Mouse (Mus musculus) heart, adult 2 months (tissue): ENCODE results near the gene Svop. TPM values are rescaled to one million over a fixed set of nuclear protein-coding genes. Genes with fewer than 3 reads are reported as not detected.
A peak's percentile ranks its signal among the peaks of the same experiment; 100 is the strongest.

ENCODE experiments used
- DNase-seq, 2 experiments: peaks; one replicate each; pipeline ENCODE4 v3.0.0; 2021
- H3K27ac ChIP-seq: fragments of 200-600 bp; 2 replicates; pipeline ENCODE4 v1.8.1; 2022
- H3K27me3 ChIP-seq: fragments of 200-500 bp; 2 replicates; pipeline ENCODE4 v1.6.1; 2012; ENCODE audit warnings: mild to moderate bottlenecking, low read length, inconsistent platforms, mixed read lengths; ENCODE audit not compliant: control insufficient read depth, insufficient read depth
- H3K36me3 ChIP-seq: fragments of 200-500 bp; 2 replicates; pipeline ENCODE4 v1.6.1; 2012; ENCODE audit warnings: low read length, inconsistent platforms; ENCODE audit not compliant: control insufficient read depth, insufficient read depth
- H3K4me1 ChIP-seq: fragments of 200-500 bp; 2 replicates; pipeline ENCODE4 v1.6.1; 2011; ENCODE audit warnings: low read length; ENCODE audit not compliant: control insufficient read depth, insufficient read depth
- H3K4me3 ChIP-seq: fragments of 200-600 bp; 2 replicates; pipeline ENCODE4 v1.8.1; 2022
- H3K79me2 ChIP-seq: fragments of 200-500 bp; replicated peaks from 2 replicates; pipeline ENCODE4 v1.6.1; 2012; ENCODE audit warnings: mild to moderate bottlenecking, inconsistent platforms, low read length, moderate library complexity, mixed read lengths; ENCODE audit not compliant: control insufficient read depth, insufficient read depth
- H3K9ac ChIP-seq: fragments of 200-500 bp; 2 replicates; pipeline ENCODE4 v1.6.1; 2012; ENCODE audit warnings: low read depth, mild to moderate bottlenecking, control low read depth, inconsistent platforms, low read length, mixed read lengths
- CTCF ChIP-seq: fragments of 200-600 bp; IDR thresholded peaks from 2 replicates; pipeline ENCODE4 v1.8.1; 2022; ENCODE audit warnings: antibody characterized with exemption, mild to moderate bottlenecking, moderate library complexity
- EP300 ChIP-seq: fragments of 200-500 bp; IDR thresholded peaks from 2 replicates; pipeline ENCODE4 v1.6.1; 2011; ENCODE audit warnings: low read depth, low read length, control low read depth; ENCODE audit not compliant: insufficient read depth
- POLR2A ChIP-seq: fragments of 200-500 bp; IDR thresholded peaks from 2 replicates; pipeline ENCODE4 v1.6.1; 2011; ENCODE audit warnings: mild to moderate bottlenecking, low read depth, low read length, control low read depth; ENCODE audit not compliant: insufficient read depth
- whole genome bisulfite sequencing: fragments of 180-500 bp; shearing (Covaris S2); methylation state at CpG from one replicate; pipeline ENCODE4 v1.1.7; 2018; 5-methylcytosine and 5-hydroxymethylcytosine counted together
- intact Hi-C: fragments of 180-260 bp; cut with DNase I; formaldehyde crosslinking; loops from one replicate; pipeline ENCODE4 v1.15.1; 2025
- polyA plus RNA-seq: library from polyadenylated mRNA; depleted of rRNA; stranded (reverse); fragments of >200 nt; gene quantifications from 2 replicates; pipeline ENCODE4 v1.2.3, GENCODE M21; 2012; rRNA removed
- total RNA-seq, 2 experiments: library from RNA; stranded (reverse); gene quantifications; 2 replicates each; pipeline ENCODE4 v1.2.3; 2021

Svop gene
- total and polyA plus RNA-seq, 3 experiments: 0.08 TPM; not detected in 2

DNA sequence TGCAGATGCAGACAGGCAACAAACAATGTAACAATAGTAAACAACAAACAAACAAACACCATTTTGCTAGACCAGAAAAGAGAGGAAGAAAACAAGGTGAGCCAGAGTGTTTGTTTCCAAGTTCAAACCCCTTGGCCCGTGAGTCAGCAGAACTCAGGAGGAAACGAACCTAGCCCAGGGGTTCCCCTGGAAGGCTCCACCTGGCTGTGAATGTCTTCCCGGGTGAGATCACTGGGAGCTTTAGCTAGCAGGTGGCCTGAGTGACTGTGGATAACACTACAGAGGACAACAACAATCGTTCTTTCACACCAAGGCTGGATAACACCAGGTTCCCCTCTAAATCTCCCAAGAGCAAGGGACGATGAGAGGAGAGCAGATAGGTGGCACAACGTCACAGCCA lies 110.2 kb downstream of the Svop start:
- peaks cover 9% of the 10 kb centered on the region for H3K79me2 ChIP-seq
- no peak overlapping the region for H3K27ac ChIP-seq
- WGBS: 76% methylated on average over 6 of the region's 6 CpGs
- H3K9ac ChIP-seq: no peak overlapping the region
- H3K4me3 ChIP-seq: no peak overlapping the region
- TF ChIP-seq POLR2A (no peak), CTCF (no peak), EP300 (no peak)
- DNase-seq: no peak
- H3K27me3 ChIP-seq: no peaks in the 10 kb centered on the region
- intact Hi-C loops: no loop called here
- H3K36me3 ChIP-seq: peaks cover under 1% of the 10 kb centered on the region; the same call in 1 of the 2 replicates
- peaks cover 32% of the 10 kb centered on the region for H3K4me1 ChIP-seq

DNA sequence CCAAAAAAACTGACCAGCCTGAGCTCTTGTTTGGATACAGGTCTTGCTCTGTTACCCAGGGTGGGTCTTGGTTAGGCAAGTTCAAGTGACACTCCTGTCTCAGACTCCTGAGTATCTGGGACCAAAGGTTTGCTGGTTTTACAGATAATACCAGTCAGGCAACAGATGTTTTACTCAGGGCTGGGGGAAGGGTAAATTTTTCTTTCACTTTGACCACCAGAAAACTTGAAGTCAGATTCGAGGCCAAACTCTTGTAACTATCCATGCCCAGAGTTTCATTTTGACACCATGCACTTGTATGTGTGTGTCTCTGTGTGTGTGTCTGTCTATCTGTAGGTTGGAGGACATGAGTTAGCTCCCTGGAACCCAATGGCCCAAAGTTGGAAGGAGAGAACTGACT lies 110.9 kb downstream of the Svop start:
- no peak overlapping the region for H3K9ac ChIP-seq
- 62% methylated on average over 1 of the region's 1 CpGs for WGBS
- H3K4me3 ChIP-seq: no peak overlapping the region
- DNase-seq: no peak
- peaks cover 32% of the 10 kb centered on the region for H3K4me1 ChIP-seq
- intact Hi-C loops: no loop called here
- no peaks in the 10 kb centered on the region for H3K27me3 ChIP-seq
- TF ChIP-seq POLR2A (no peak), EP300 (no peak), CTCF (no peak)
- H3K27ac ChIP-seq: no peak overlapping the region
- peaks cover 9% of the 10 kb centered on the region for H3K79me2 ChIP-seq
- H3K36me3 ChIP-seq: peaks cover 2% of the 10 kb centered on the region; the same call in 1 of the 2 replicates

DNA sequence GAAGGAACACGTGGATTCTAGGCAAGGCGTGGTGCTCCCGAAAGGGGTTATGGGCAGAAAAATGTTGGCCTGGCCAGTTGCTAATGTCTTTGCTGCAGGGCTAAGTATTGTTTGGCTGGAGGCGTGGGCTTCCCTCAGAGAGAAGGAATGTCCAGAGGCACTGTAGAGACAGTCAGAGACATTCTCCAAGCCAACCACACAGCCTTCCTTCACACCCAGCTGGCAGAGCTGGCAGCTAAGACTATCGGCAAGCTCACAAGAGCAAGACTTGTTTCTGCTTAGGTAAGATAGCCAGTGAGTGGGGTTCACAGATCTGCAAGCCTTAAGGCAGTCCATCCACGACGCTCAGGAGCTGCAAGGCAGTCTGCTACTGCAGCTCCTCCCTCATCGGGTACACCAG lies 114.1 kb downstream of the Svop start:
- intact Hi-C loops: no loop called here
- WGBS: 55% methylated on average over 8 of the region's 8 CpGs
- Histone ChIP-seq H3K36me3 (peaks cover 2% of the 10 kb centered on the region; the same call in 1 of the 2 replicates), H3K4me1 (peaks cover 44% of the 10 kb centered on the region), H3K27me3 (no peaks in the 10 kb centered on the region), H3K79me2 (peaks cover 6% of the 10 kb centered on the region; the same call in 1 of the 2 replicates), H3K27ac (peak overlapping the region; percentile 26), H3K9ac (no peak overlapping the region), H3K4me3 (no peak overlapping the region)
- no peak for TF ChIP-seq CTCF
- no peak for TF ChIP-seq EP300
- TF ChIP-seq POLR2A: no peak
- DNase-seq: no peak

Other genes starting within 250 kb of the Svop start
- 10 to 100 TPM; 24.6 to 30.1 TPM for gene Coro1c, start 182.8 kb downstream of the Svop start, total RNA-seq
- 24.1 and 27.9 TPM in 2 replicates for gene Coro1c, start 182.8 kb downstream of the Svop start, polyA plus RNA-seq
- 10 to 100 TPM; 13.4 to 15.2 TPM for gene Ssh1, start 97.7 kb downstream of the Svop start, total RNA-seq
- gene Ssh1, start 97.7 kb downstream of the Svop start, polyA plus RNA-seq: 7.4 and 9.8 TPM in 2 replicates
- gene Dao, start 87.9 kb downstream of the Svop start, total RNA-seq: not detected
- not detected in 2 replicates for gene Dao, start 87.9 kb downstream of the Svop start, polyA plus RNA-seq
- gene Usp30, start 26.1 kb downstream of the Svop start, total RNA-seq: 10 to 100 TPM; 10.1 to 11.2 TPM
- 11.2 and 13.3 TPM in 2 replicates for gene Usp30, start 26.1 kb downstream of the Svop start, polyA plus RNA-seq
- gene Alkbh2, start 36.6 kb upstream of the Svop start, total RNA-seq: 1 to 10 TPM; 1.6 to 2.0 TPM
- gene Alkbh2, start 36.6 kb upstream of the Svop start, polyA plus RNA-seq: 3.0 and 3.1 TPM in 2 replicates
- gene Ung, start 38.8 kb upstream of the Svop start, total RNA-seq: 10 to 100 TPM; 27.1 to 32.1 TPM
- gene Ung, start 38.8 kb upstream of the Svop start, polyA plus RNA-seq: 24.4 and 28.3 TPM in 2 replicates
- gene Acacb, start 55.0 kb upstream of the Svop start, total RNA-seq: 100 to 1,000 TPM; 205 to 251 TPM
- gene Acacb, start 55.0 kb upstream of the Svop start, polyA plus RNA-seq: 105 and 141 TPM in 2 replicates
- not detected for gene Foxn4, start 182.2 kb upstream of the Svop start, total RNA-seq
- 0.12 TPM in 1 of 2 replicates, not detected in the other for gene Foxn4, start 182.2 kb upstream of the Svop start, polyA plus RNA-seq
- gene Myo1h, start 197.6 kb upstream of the Svop start, total RNA-seq: under 1 TPM in 1 of 2 experiments, not detected in 1; 0.39 TPM
- 0.12 and 0.47 TPM in 2 replicates for gene Myo1h, start 197.6 kb upstream of the Svop start, polyA plus RNA-seq